Mouse (Mus musculus) CH12.LX (cell line): ENCODE measurements around the gene Gm11042. TPM values are rescaled to one million over a fixed set of nuclear protein-coding genes. Genes with fewer than 3 reads are reported as not detected.

ENCODE experiments used
- DNase-seq: peaks from one replicate; pipeline ENCODE4 v3.0.0-alpha.2; 2013; ENCODE audit errors: extremely low read depth
- H3K27ac ChIP-seq: 2 replicates; pipeline ENCODE4 v1.5.1; 2012; ENCODE audit warnings: low read depth, mild to moderate bottlenecking, control low read depth, moderate library complexity; ENCODE audit not compliant: insufficient read depth
- H3K27me3 ChIP-seq: replicated peaks from 2 replicates; pipeline ENCODE3; 2012; ENCODE audit warnings: inconsistent platforms
- H3K36me3 ChIP-seq, 2 experiments: replicated peaks in 1 of 2; 2 replicates each; pipeline versions ENCODE3 to v1.6.1; 2012; ENCODE audit warnings: inconsistent platforms in 1 of 2, low read length in 1 of 2, mild to moderate bottlenecking in 1 of 2, mixed read lengths in 1 of 2, moderate library complexity in 1 of 2; ENCODE audit not compliant: control insufficient read depth in 1 of 2, insufficient read depth in 1 of 2
- H3K4me1 ChIP-seq, 2 experiments: 2 replicates each; pipeline ENCODE4 v1.6.1; 2012; ENCODE audit warnings: inconsistent platforms in 1 of 2, moderate library complexity in 1 of 2; ENCODE audit not compliant: insufficient read depth in 2 of 2, control insufficient read depth in 1 of 2
- H3K4me2 ChIP-seq: 2 replicates; pipeline ENCODE4 v1.6.1; 2012; ENCODE audit warnings: low read depth, mild to moderate bottlenecking, control low read depth; ENCODE audit not compliant: poor library complexity, insufficient read depth, severe bottlenecking
- H3K4me3 ChIP-seq, 3 experiments: fragments of 150-350 bp in 1 of 3; sonication (generic) in 1 of 3; replicated peaks in 1 of 3; 2 replicates each; pipeline versions ENCODE3 to v1.5.1; 2011 to 2012; ENCODE audit warnings: low read depth in 2 of 3, low read length in 2 of 3, mild to moderate bottlenecking in 2 of 3, moderate library complexity in 2 of 3, control low read depth in 1 of 3, improper control_type of control experiment in 1 of 3, inconsistent platforms in 1 of 3, mixed read lengths in 1 of 3; ENCODE audit not compliant: poor library complexity in 1 of 3
- H3K79me2 ChIP-seq: replicated peaks from 2 replicates; pipeline ENCODE4 v1.6.1; 2012; ENCODE audit warnings: mild to moderate bottlenecking, moderate library complexity; ENCODE audit not compliant: control insufficient read depth, poor library complexity, insufficient read depth, severe bottlenecking; ENCODE audit errors: extremely low read depth
- H3K9ac ChIP-seq: 2 replicates; pipeline ENCODE4 v1.6.1; 2012; ENCODE audit warnings: low read depth, mild to moderate bottlenecking, control low read depth, moderate library complexity; ENCODE audit not compliant: insufficient read depth
- H3K9me3 ChIP-seq: replicated peaks from 2 replicates; pipeline ENCODE3; 2012; ENCODE audit warnings: low read length, inconsistent platforms, mixed read lengths
- CHD1 ChIP-seq: IDR thresholded peaks from 2 replicates; pipeline ENCODE4 v1.6.1; 2012; ENCODE audit warnings: low read depth, low read length, improper control_type of control experiment, inconsistent platforms
- CHD2 ChIP-seq: IDR thresholded peaks from 2 replicates; pipeline ENCODE4 v1.6.1; 2011; ENCODE audit warnings: low read length, improper control_type of control experiment
- CTCF ChIP-seq, 2 experiments: IDR thresholded peaks in 1 of 2; conservative IDR thresholded peaks in 1 of 2; 2 replicates each; pipeline ENCODE4 v1.5.1; 2011 to 2012; ENCODE audit warnings: low read depth in 2 of 2, low read length in 2 of 2, improper control_type of control experiment in 1 of 2, inconsistent platforms in 1 of 2, mild to moderate bottlenecking in 1 of 2, moderate library complexity in 1 of 2
- E2F4 ChIP-seq: IDR thresholded peaks from 2 replicates; pipeline ENCODE4 v1.6.1; 2011; ENCODE audit warnings: low read depth, low read length, improper control_type of control experiment; ENCODE audit not compliant: insufficient replicate concordance
- EP300 ChIP-seq: IDR thresholded peaks from 2 replicates; pipeline ENCODE4 v1.6.1; 2011; ENCODE audit warnings: low read length, improper control_type of control experiment
- HCFC1 ChIP-seq: IDR thresholded peaks from 2 replicates; pipeline ENCODE4 v1.6.1; 2012; ENCODE audit warnings: low read depth, mild to moderate bottlenecking, inconsistent platforms, low read length, improper control_type of control experiment
- JUN ChIP-seq: IDR thresholded peaks from 2 replicates; pipeline ENCODE4 v1.6.1; 2011; ENCODE audit warnings: low read depth, mild to moderate bottlenecking, low read length, improper control_type of control experiment, moderate library complexity; ENCODE audit not compliant: insufficient read depth
- JUND ChIP-seq: conservative IDR thresholded peaks from 2 replicates; pipeline ENCODE4 v1.6.1; 2011; ENCODE audit warnings: low read depth, low read length, improper control_type of control experiment
- KAT2A ChIP-seq: IDR thresholded peaks from 2 replicates; pipeline ENCODE4 v1.6.1; 2012; ENCODE audit warnings: low read length, improper control_type of control experiment, inconsistent platforms; ENCODE audit not compliant: insufficient replicate concordance
- MAFK ChIP-seq: IDR thresholded peaks from 2 replicates; pipeline ENCODE4 v1.6.1; 2011; ENCODE audit warnings: low read length, improper control_type of control experiment; ENCODE audit not compliant: insufficient replicate concordance
- MAX ChIP-seq: IDR thresholded peaks from 2 replicates; pipeline ENCODE4 v1.6.1; 2011; ENCODE audit warnings: low read length, improper control_type of control experiment
- MAZ ChIP-seq: IDR thresholded peaks from 2 replicates; pipeline ENCODE4 v1.6.1; 2012; ENCODE audit warnings: low read depth, mild to moderate bottlenecking, inconsistent platforms, low read length, improper control_type of control experiment, moderate library complexity
- MEF2A ChIP-seq: IDR thresholded peaks from 2 replicates; pipeline ENCODE4 v1.6.1; 2014; ENCODE audit warnings: low read depth, mild to moderate bottlenecking, inconsistent platforms, low read length, improper control_type of control experiment, borderline replicate concordance
- MYC ChIP-seq: IDR thresholded peaks from 2 replicates; pipeline ENCODE4 v1.6.1; 2011; ENCODE audit warnings: low read depth, mild to moderate bottlenecking, improper control_type of control experiment, low read length
- PAX5 ChIP-seq: IDR thresholded peaks from 2 replicates; pipeline ENCODE4 v1.6.1; 2012; ENCODE audit warnings: low read length, inconsistent platforms, mixed read lengths
- POLR2AphosphoS2 ChIP-seq: IDR thresholded peaks from 2 replicates; pipeline ENCODE4 v1.6.1; 2011; ENCODE audit warnings: low read depth, low read length, improper control_type of control experiment
- SIN3A ChIP-seq: IDR thresholded peaks from 2 replicates; pipeline ENCODE4 v1.6.1; 2012; ENCODE audit warnings: low read length, improper control_type of control experiment, inconsistent platforms
- TBP ChIP-seq: conservative IDR thresholded peaks from 2 replicates; pipeline ENCODE4 v1.6.1; 2011; ENCODE audit warnings: low read depth, low read length, improper control_type of control experiment
- TCF12 ChIP-seq: IDR thresholded peaks from 2 replicates; pipeline ENCODE4 v1.6.1; 2014; ENCODE audit warnings: low read depth, mild to moderate bottlenecking, inconsistent platforms, low read length, improper control_type of control experiment
- UBTF ChIP-seq: IDR thresholded peaks from 2 replicates; pipeline ENCODE4 v1.6.1; 2012; ENCODE audit warnings: low read depth, mild to moderate bottlenecking, inconsistent platforms, low read length, improper control_type of control experiment, moderate library complexity
- USF1 ChIP-seq: IDR thresholded peaks from 2 replicates; pipeline ENCODE4 v1.6.1; 2014; ENCODE audit warnings: low read depth, mild to moderate bottlenecking, inconsistent platforms, low read length, improper control_type of control experiment
- ZNF384 ChIP-seq: IDR thresholded peaks from 2 replicates; pipeline ENCODE4 v1.6.1; 2012; ENCODE audit warnings: low read depth, low read length, improper control_type of control experiment, inconsistent platforms
- dilution Hi-C: fragments of 300-500 bp; cut with MboI; formaldehyde crosslinking; loops from 2 replicates; pipeline ENCODE4 v1.14.3; 2020; ENCODE audit warnings: low sequenced_read_pairs; ENCODE audit not compliant: extremely low pct_unique_long_range_greater_than_20kb, extremely low pct_ligation_motif_present
- in situ Hi-C: fragments of 300-500 bp; cut with MboI; formaldehyde crosslinking; loops from 3 replicates; pipeline ENCODE4 v1.14.3; 2019; ENCODE audit warnings: low sequenced_read_pairs, low pct_ligation_motif_present, low pct_unique_long_range_greater_than_20kb, mixed read lengths
- polyA plus RNA-seq: library from polyadenylated mRNA; unstranded; fragments of >175 nt; gene quantifications from 2 replicates; pipeline ENCODE4 v1.2.1, GENCODE M21; 2012; ENCODE audit warnings: low read depth; ENCODE audit not compliant: insufficient read length
- total RNA-seq, 2 experiments: library from RNA; depleted of rRNA; stranded (reverse); fragments of 300-350 nt in 1 of 2; fragments of >200 nt in 1 of 2; gene quantifications; 2 replicates each; pipeline ENCODE4 v1.2.3; 2012 to 2014

Gm11042 gene
- total and polyA plus RNA-seq, 3 experiments = not detected

- Histone ChIP-seq H3K27me3 (no peaks in the 10 kb centered on the region), H3K27ac (no peak overlapping the region), H3K9me3 (no peaks in the 10 kb centered on the region), H3K36me3 (no peaks in the 10 kb centered on the region), H3K4me1 (no peaks in the 10 kb centered on the region), H3K9ac (no peak overlapping the region), H3K4me3 (no peak overlapping the region), H3K79me2 (no peaks in the 10 kb centered on the region), H3K4me2 (no peak overlapping the region)
- in situ Hi-C loops = loop anchor here (10.0 to 25.0 kb wide), 2 partner anchors 279 to 586 kb away; no protein-coding TSS in a partner anchor
- TF ChIP-seq EP300 (no peak), POLR2AphosphoS2 (no peak), PAX5 (no peak), MAX (no peak), KAT2A (no peak), JUND (no peak), MEF2A (no peak), MAFK (no peak), TBP (no peak), USF1 (no peak), CHD1 (no peak), ZNF384 (no peak), JUN (no peak), MYC (no peak), TCF12 (no peak), MAZ (no peak), HCFC1 (no peak)
- no peak for DNase-seq
- dilution Hi-C loops = no loop called here
These were observed 25.2 kb downstream of the Gm11042 start for GRCm38 (mm10) chr12:74290983-74291382.

- no peak overlapping the region for H3K9ac ChIP-seq
- dilution Hi-C loops = no loop called here
- no peak overlapping the region for H3K4me3 ChIP-seq
- TF ChIP-seq USF1 (no peak), TBP (no peak), CTCF (conservative IDR thresholded peaks at IDR 0.05 in 1 of 2, IDR thresholded peaks at IDR 0.05 in 1 of 2; ENCODE audit: low read depth in 2 of 2, low read length in 2 of 2) (no peak), E2F4 (no peak), SIN3A (no peak), JUN (no peak), CHD2 (no peak), MAFK (no peak), UBTF (no peak)
- DNase-seq = no peak
- no peak overlapping the region for H3K4me2 ChIP-seq
- no peaks in the 10 kb centered on the region for H3K79me2 ChIP-seq
- H3K4me1 ChIP-seq = peaks cover 4 to 18% of the 10 kb centered on the region in 2 experiments; a peak in 3 of 4 replicates
- H3K36me3 ChIP-seq = no peaks in the 10 kb centered on the region
- H3K27ac ChIP-seq = no peak overlapping the region
- in situ Hi-C loops = loop anchor here (25.0 kb wide), 1 partner anchor 272 kb away; no protein-coding TSS in a partner anchor
- H3K27me3 ChIP-seq = no peaks in the 10 kb centered on the region
- no peaks in the 10 kb centered on the region for H3K9me3 ChIP-seq
These were observed 31.5 kb downstream of the Gm11042 start for GRCm38 (mm10) chr12:74284685-74285054.
